Mouse (Mus musculus) spleen, adult 2 months (tissue): Measurements from ENCODE around the gene Spcs2.

Experiments
- CTCF ChIP-seq: fragments of 200-500 bp; IDR thresholded peaks from 2 replicates; pipeline ENCODE4 v1.5.1; 2011; ENCODE audit warnings: mild to moderate bottlenecking, inconsistent platforms; ENCODE audit not compliant: insufficient read depth, insufficient read length, insufficient replicate concordance; ENCODE audit errors: extremely low read depth
- POLR2A ChIP-seq: fragments of 200-500 bp; IDR thresholded peaks from 2 replicates; pipeline ENCODE4 v1.6.1; 2011; ENCODE audit warnings: low read depth, low read length, inconsistent platforms

DNA sequence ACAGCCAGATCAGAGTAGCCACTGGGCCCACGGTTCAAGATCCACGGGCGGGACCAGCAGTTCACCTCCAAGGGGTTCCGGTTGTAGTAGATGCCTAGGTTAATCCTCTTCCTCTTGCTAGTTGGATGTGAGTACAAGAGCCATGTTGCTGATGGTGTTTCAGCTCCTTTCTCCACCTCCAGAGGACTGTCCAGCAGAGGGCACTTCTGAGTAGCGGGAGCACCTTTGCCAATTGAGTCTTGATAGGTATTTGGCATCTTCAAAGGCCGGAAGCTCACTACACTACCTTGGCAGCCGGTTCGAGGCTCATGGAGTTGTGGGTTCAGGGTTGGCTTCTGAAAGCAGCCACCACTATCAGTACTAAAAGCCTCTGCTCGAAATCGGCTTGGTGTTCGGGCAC is 49.9 kb downstream of the Spcs2 start:
- peak; percentile 51; the same call in 1 of the 2 replicates for TF ChIP-seq CTCF
- no peak for TF ChIP-seq POLR2A
